Mouse (Mus musculus) right cerebral cortex, adult 18-20 months (tissue): ENCODE measurements around the gene 4930523C07Rik.

Source experiments
- DNase-seq: peaks from one replicate; pipeline ENCODE4 v3.0.0; 2022; ENCODE audit warnings: mixed read lengths

The 4930523C07Rik gene

GRCm38 (mm10) chr1:160046786-160047185, 2.6 kb downstream of the 4930523C07Rik start:
- DNase-seq, result no peak

DNA sequence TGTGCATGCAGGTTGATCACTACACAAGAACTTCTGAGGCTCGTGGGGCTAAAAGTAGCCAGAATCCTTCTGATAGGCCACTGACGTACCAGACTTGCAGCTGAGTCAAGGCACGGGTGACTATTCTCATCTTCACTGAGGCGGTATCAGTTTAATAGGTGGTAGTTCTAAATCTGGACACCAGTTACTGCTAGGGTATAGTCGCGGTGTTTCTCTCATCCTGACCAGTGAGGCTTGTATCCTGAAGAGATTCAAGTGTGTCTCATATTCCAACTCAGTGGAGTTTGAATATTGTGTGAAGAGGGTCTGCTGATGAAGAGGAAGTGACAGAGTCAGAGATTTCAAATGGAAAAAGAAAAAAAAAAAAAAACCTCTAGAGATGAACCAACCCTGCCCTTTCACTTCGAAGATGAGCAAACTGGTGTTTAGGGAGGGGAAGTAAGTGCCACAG, 3.3 kb downstream of the 4930523C07Rik start:
- no peak for DNase-seq

DNA sequence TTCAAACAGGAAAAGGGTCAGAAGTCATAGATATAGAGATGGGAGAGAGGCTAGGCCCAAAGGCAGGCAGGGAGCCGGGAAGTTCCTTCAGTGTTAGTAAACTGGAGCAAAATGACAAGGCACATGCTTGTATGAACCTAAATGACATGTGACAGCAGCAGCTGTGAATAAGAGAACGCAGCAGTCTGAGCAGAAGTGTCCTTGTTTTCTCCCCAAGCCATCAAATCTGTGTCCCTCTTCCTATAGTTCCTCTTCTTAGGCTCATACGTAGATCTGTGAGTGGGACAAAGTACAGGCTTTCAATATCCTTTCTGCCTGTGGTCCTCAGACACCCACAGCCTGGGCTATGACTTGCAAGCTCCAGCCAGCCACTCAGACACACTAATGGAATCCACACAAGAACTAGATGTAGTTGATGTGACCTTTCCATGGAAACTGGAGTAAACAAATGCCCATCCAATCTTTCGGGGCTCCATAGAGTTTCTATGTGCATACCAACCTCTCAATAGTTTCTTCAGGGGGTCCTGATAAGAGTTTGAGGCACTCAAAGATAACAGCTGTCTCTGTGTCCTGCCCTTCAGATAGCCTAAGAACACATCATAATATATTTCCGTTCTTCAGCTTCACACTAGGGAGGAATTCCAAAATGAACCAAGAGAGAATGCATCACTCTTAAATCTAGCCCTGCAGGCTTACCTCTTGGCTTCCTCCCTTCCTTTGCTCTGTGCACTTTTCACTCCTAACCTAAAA, 5.1 kb downstream of the 4930523C07Rik start:
- DNase-seq, result no peak

DNA sequence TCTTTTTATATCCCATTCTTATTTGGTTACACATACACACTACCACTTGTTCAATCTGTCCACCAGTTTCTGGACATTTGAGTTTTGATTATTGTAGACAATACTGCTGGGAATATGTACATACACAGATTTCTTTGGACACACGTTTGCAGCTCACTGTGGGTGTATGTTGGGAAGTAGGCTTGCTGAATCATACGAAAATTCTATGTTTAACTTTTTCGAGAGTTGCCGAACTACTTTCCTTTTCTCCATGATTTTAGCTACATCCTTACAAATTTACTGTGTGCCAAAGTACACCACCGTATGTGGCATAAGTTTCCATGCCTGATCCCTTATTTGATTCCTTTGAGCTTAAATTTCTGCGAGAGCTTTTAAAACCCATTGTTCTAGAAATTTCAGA, 6.7 kb downstream of the 4930523C07Rik start:
- peak; percentile 27 for DNase-seq

- DNase-seq, result no peak
Measured at GRCm38 (mm10) chr1:160052556-160053315, 8.6 kb downstream of the 4930523C07Rik start.

GRCm38 (mm10) chr1:160053510-160054305, 9.5 kb downstream of the 4930523C07Rik start:
- no peak for DNase-seq

GRCm38 (mm10) chr1:160054366-160055078, 10.3 kb downstream of the 4930523C07Rik start:
- DNase-seq, result no peak

- DNase-seq, result no peak
Measured at GRCm38 (mm10) chr1:160057657-160058056, 13.5 kb downstream of the 4930523C07Rik start.

DNA sequence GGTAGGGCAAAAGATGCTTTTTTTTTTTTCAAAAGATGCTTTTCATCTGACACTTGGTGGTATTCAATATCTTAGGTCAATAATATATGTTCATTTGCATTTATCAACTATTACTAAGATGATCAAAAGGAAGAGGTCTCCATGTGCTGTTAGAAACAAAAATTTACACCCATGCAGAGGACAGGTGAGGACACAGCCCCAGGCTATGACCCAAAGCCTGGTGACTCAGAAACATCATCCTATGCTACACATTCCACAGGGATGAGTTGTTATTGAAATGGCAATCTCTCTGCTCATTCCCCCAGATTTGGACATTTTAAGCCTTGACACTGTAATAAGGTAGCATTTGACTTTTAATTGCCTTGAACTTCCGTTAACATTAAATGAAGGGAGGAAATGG, 15.7 kb downstream of the 4930523C07Rik start:
- DNase-seq, result no peak

- DNase-seq, result no peak
Measured at GRCm38 (mm10) chr1:160060542-160060941, 16.4 kb downstream of the 4930523C07Rik start.

- no peak for DNase-seq
Measured at GRCm38 (mm10) chr1:160061321-160061720, 17.1 kb downstream of the 4930523C07Rik start.

DNA sequence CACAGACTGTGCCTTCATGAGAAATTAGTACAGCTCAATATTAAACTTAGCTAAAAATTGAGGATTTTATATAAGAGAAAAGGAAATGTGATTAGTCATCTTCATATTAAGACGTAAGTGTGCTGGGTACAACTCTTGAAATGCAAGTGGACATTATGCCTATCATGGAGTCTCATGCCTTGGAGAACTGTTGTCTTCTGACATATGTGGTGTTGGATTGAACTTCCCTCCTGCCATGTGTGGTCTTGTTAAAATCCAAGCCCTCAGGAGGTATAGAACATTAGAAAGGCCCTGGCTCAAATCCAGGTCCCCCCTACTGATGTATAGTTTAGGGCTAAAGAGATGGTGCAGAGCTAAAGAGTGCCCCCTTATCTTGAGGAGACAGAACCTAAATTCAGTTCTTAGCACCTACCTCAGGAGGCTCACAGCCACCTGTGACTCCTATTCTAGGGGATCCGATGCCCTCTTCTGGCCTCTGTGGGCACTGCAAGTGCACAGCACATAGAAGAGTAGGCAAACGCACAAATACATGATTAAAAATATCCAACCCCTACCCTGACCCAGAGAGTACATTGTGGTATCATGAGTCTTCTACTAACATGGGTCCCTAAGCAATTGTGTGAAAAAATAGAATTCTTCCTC, 17.7 kb downstream of the 4930523C07Rik start:
- no peak for DNase-seq

DNA sequence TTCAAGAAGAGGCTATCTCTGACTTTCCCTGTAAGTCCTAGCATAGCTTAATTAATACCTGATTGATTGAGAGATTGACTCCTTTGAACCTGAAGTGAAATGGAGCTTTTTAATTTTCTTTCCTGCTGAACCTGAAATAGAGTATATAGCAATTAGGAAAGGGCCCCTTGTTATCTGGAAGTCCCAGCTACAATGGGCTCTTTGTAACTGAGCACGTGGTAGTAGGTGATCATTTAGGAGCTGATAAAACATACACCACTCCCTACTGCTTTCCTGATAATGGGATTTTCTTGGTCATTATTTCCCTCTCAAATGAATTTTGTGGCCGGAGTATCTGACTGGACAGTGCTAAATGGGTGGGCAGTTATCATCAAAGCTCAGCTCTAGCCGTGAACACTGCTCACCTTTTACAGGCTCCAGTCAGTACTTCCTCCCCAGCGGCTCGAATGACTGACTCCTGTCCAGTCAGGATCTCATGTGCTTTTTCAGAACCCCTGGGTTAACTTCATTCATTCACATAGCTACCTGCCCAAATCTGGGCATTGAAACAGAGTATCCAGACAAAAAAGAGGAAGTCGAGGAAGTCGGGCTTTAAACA, 20.5 kb downstream of the 4930523C07Rik start:
- DNase-seq, result no peak

GRCm38 (mm10) chr1:160078882-160079661, 34.9 kb downstream of the 4930523C07Rik start:
- no peak for DNase-seq

- peak; percentile 63 for DNase-seq
Measured at GRCm38 (mm10) chr1:160080800-160081436, 36.7 kb downstream of the 4930523C07Rik start.

DNA sequence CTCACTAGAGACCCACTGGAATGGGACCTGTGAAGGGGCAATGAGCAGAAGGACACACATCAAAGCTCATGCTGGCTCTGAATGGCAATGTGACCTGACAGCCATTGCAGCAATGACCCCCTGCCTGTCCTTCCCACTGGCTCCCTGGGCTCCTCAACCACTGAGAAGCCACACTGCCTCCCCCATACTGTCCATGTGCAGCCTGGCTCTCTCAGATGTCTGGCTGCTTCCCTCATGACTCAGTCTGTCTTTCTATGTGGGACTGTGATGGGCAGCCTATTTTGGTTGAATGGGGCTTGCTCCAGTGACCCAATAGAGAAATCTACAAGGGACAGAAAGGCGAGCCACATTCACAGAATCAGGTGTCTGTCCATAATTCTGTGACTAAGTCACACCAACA, 38.5 kb downstream of the 4930523C07Rik start:
- no peak for DNase-seq

DNA sequence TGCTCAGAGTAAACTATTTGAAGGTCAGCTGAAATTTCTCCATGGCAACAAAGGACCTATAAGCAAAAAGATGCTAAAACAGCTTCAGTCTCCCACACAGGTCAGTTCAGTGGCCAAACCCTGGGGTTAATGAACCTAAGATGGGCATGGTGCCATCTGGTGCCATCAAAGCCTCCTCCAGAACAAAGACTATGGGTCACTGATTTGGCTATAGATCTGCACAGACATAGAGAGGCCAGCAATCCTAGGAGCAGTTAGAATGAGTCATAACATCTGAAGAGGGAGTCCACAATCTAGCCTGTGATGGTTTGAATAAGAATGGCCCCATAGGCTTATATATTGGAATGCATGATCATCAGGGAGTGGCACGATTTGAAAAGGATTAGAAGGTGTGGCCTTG, 40.1 kb downstream of the 4930523C07Rik start:
- DNase-seq, result no peak

GRCm38 (mm10) chr1:160086651-160087050, 42.5 kb downstream of the 4930523C07Rik start:
- no peak for DNase-seq

DNA sequence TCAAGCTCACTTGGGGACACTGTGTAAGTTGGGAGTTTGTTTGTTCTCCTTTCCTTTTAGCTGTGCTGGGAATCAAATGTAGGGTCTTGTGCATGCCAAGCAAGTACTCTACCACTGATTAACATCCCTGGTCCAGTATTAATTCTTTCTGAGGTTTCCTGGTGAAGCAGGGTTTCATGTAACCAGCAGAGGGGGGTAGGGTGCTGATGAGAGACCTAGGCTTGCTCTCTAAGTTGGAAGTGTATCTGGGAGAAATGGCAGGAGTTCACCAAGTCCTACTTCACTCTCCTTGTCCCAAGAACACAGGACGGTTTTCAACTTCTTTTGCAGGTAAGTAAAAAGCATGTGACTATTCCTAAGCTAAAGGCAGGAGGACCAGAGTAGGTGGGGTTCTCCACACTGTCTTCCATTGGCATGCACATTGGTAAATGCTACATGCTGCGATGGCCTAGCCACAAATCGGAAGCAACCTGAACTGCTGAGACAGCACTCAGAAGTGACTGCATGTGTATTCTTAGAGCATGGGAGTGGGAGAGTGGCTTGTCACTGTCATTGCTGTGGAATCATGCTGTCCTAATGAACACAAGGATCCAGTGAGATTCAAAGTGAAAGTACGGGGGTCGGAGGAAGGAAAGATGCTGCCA, 55.6 kb downstream of the 4930523C07Rik start:
- no peak for DNase-seq

DNA sequence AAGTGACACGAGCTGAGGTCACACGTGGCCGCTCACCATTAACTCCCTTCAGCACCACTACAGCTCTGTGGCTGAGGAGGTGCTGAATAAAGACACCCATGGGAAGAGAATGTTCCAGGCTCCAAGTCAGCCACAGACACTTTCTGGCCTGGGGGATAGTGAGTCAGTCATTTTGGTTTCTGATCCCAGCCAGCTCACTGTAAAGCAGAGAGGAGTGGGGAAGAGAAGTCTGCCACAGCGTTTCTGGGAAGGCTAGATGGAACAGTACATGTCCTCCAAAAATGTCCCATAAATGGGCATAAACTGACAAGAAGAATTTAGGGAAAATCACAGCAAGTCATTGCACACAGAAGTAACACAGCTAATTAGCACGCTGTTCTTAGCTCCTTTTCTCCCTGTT, 56.8 kb downstream of the 4930523C07Rik start:
- peak; percentile 43 for DNase-seq
